Mouse (Mus musculus) fibroblast of lung, adult 2 months (primary cell): ENCODE results near the gene Klra2.
"Not testable (repeated sequence)": the region's sequence is repeated elsewhere in the genome, so short reads cannot be mapped to it uniquely, and the experiment has no call there.

Experiments
- DNase-seq: peaks from one replicate; pipeline ENCODE4 v3.0.0-alpha.2; 2011; ENCODE audit warnings: low read depth

Gene Klra2

GRCm38 (mm10) chr6:131247206-131247605 lies at the start of gene Klra2:
Gene Klra2 (minus strand): TSS chr6:131247362.
- DNase-seq: no peak

- no peak for DNase-seq
These were observed 47.4 kb upstream of the Klra2 start for GRCm38 (mm10) chr6:131294435-131295112.

GRCm38 (mm10) chr6:131293916-131294315 lies 46.8 kb upstream of the Klra2 start:
- no peak for DNase-seq

GRCm38 (mm10) chr6:131292991-131293788 lies 46.0 kb upstream of the Klra2 start, which contains the start of gene Magohb:
Gene Magohb (minus strand): TSS chr6:131293244.
- DNase-seq: peak; percentile 34

GRCm38 (mm10) chr6:131292276-131292990 lies 45.3 kb upstream of the Klra2 start:
- DNase-seq: no peak

- DNase-seq: no peak
These were observed 43.3 kb upstream of the Klra2 start for GRCm38 (mm10) chr6:131290430-131290829.

- DNase-seq: not testable (repeated sequence)
These were observed 31.0 kb upstream of the Klra2 start for GRCm38 (mm10) chr6:131278160-131278559.

GRCm38 (mm10) chr6:131276659-131277058 lies 29.5 kb upstream of the Klra2 start:
- DNase-seq: no peak

GRCm38 (mm10) chr6:131272311-131272710 lies 25.1 kb upstream of the Klra2 start:
- no peak for DNase-seq

- DNase-seq: no peak
These were observed 23.1 kb upstream of the Klra2 start for GRCm38 (mm10) chr6:131270312-131270711.

GRCm38 (mm10) chr6:131269599-131269998 lies 22.4 kb upstream of the Klra2 start:
- DNase-seq: no peak

- no peak for DNase-seq
These were observed 17.0 kb upstream of the Klra2 start for GRCm38 (mm10) chr6:131264175-131264574.

- no peak for DNase-seq
These were observed 15.6 kb upstream of the Klra2 start for GRCm38 (mm10) chr6:131262778-131263177.

GRCm38 (mm10) chr6:131262009-131262408 lies 14.8 kb upstream of the Klra2 start:
- DNase-seq: no peak

- no peak for DNase-seq
These were observed 2.1 kb downstream of the Klra2 start for GRCm38 (mm10) chr6:131245081-131245480.
